Mouse (Mus musculus) heart, adult 9 months (tissue): ENCODE results near the gene Wdr20.
"Not testable (repeated sequence)": the region's sequence is repeated elsewhere in the genome, so short reads cannot be mapped to it uniquely, and the experiment has no call there.

Source experiments
- DNase-seq, 2 experiments: peaks; one replicate each; pipeline ENCODE4 v3.0.0; 2022; ENCODE audit warnings: low spot score in 2 of 2

Wdr20 gene

DNA sequence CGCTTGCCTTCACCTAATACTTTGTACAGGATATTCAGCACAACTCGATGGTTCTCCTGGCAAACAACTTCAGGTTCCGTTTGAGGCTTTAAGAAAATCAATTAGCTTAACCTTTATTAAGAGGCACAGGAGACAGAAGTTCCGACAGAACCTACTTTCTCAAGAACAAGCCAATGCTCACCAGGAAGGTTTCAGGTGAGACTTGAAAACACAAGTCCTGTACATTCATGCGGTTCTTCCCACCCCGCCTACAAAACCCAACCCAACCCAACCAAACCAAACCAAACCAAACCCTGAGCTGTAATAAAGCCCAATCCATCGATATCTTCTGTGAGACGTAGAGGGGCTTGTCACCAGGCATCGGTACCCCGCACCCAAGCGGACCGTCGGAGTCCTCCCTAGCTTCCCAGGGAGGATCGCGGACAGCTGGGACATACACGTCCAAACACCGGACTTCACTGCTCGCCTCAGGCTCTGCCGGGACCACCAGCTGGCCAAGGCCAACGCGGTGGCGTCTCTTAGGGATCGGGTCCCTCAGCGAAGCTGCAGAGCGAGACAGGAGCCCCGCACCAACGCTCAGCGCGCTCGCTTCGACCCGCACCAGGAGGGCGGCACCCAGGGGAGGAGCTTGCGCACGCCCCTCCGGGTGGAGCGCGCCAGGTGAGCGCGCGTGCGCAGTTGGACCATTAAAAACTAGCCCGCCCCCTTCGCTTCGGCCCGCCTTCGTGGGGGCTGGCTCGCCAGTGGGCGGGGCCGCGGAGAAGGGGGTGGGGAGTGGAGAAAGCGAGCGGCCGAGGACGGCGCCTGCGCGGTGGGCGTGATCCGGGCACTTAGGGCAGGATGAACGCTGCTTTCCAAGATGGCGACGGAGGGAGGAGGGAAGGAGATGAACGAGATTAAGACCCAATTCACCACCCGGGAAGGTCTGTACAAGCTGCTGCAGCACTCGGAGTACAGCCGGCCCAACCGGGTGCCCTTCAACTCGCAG lies at the start of gene Wdr20:
TSS of gene Wdr20 (plus strand) at position 775 of the 988 bp plus-strand sequence.
- DNase-seq = peak; percentile 96 to 97

- not testable (repeated sequence) for DNase-seq
Observed at GRCm38 (mm10) chr12:110688921-110689320, 48.8 kb upstream of the Wdr20 start.

DNA sequence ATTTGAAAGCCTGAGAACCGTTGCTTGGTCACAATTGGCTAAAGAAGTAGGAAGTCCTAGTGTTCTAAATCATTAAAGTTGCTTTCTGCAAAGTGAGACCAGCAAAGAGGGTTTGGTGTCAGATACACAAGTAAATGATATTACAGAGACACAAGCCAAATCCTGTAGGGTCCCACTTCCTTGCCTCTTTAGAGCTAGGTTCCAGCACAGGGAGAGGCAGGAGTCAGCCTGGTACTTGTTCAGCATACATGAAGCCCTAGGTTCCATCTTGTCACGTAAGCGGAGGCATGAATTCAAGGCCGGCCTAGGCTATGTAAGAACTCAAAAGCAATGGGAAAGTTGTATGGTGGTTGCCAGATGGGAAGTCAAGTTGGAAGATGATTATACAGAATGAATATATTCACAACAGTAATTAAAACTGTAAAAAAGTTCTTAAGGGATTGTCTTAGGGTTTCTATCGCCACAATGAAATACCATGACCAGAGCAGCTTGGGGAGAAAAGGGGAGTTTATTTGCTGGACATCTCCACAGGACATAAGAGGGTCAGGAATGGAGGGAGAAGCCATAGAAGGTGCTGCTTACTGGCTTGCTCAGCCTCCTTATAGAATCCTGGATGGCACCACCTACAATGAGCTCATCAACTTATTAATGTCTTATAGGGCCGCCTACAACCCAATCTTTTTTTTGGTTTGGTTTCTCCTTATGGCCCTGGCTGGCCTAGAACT lies 47.7 kb upstream of the Wdr20 start:
- DNase-seq = no peak

DNA sequence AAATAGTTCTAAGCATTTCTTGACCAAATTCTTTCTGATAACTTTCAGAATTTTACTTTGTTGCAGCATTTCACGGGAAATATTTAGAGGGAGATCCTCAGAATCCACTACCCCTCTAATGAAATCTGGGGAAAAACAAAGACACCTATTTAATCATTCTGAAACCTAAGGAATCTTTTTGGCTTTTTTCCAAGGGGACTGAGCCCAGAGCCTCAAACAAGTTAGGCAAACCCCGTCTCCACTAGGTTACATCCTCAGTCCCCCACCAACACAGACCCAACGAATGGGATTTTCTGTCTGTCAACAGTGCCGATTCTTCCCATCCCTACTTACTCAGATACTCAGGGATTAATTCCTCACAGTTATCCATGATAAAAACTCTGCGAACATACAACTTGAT lies 44.4 kb upstream of the Wdr20 start:
- DNase-seq = not testable (repeated sequence)

GRCm38 (mm10) chr12:110695676-110696171 lies 42.0 kb upstream of the Wdr20 start:
- DNase-seq = peak; percentile 38 to 49

GRCm38 (mm10) chr12:110696173-110696974 lies 41.4 kb upstream of the Wdr20 start:
- DNase-seq = peak; percentile 96

DNA sequence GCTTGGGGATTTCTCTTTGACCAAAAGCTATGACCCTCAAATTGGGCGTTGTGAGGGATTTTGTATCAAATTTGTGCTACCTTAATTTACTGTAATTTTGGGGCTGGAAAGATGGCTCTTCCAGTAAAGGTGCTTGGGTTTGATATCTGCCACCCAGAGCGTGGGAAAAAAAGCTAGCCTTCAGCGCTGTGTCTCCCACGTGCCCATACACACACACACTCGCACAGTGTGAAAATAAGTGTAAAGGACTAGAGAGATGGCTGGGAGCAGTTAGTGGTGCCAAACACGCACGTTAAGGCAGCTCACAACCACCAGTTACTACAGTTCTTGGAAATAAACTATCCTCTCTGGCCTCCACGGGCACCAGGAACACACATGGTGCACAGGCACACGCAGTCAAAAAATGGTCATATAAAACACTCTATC lies 40.8 kb upstream of the Wdr20 start:
- no peak for DNase-seq

DNA sequence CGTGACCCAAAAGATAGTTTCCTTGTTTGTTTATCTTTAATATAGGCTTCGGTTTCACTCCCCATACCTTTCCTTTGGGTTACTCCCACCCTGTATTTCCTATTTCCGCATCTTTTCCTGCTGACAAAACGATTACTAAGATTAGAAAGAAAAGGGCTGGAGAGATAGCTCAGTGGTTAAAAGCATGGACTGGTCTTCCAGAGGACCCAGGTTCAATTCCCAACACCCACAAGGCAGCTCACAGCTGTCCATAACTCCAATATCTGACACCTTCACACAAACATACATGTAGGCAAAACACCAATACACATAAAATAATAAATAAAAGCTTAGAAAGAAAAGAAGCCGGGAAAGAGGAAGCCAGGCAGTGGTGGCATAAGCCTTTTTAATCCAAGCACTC lies 40.3 kb upstream of the Wdr20 start:
- no peak for DNase-seq

DNA sequence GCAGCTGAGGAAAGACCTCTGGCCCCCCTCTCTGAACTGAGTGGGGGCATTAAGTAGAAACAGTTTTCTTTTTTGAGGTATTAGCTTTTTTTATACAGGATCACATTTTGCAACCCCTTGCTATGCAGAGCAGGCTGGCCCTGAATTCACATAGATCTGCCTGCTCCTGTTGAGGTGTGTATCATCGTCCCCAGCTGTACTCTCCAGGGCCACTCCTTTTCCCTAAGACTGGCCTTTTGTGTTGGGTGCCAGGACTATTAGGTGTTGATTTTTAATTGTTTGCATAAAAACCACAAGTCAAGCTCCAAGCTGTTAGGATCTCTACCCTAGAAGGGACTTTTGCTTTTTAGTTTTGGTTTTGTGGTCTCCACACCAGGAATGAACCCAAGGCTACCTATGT lies 39.7 kb upstream of the Wdr20 start:
- DNase-seq = no peak

DNA sequence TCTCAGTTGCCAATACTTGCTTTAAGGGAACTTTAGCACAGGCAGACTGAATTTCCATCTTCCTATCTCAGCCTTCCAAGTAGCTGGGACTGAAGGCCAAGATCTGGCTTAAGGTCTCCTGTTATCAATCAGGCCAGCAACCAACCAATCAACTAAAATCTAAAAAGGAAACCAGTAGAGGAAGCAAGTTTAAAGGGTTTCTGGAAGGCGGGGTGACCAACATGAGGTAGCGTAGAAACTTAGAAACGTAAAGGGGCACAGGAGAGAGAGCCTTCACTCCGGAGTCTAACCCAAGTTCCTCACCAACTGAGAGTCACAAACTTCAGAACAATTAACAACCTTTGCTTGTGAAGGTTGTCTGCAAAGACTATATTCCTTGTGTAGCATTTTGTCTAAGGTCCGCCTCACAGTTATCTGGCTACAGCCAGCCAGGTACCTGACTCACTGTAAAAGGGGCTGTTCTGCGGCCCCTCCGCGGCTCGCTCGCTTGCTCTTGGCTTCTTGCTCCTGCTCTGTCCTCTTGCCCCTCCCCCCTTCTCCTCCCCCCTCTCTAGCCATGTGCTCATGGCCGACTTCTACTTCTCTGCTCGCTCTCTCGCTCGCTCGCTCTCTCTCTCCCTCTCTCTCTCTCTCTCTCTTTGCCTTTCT lies 39.1 kb upstream of the Wdr20 start:
- no peak for DNase-seq

- DNase-seq = no peak
Observed at GRCm38 (mm10) chr12:110699171-110699547, 38.6 kb upstream of the Wdr20 start.

- no peak for DNase-seq
Observed at GRCm38 (mm10) chr12:110700730-110701129, 37.0 kb upstream of the Wdr20 start.

- DNase-seq = not testable (repeated sequence)
Observed at GRCm38 (mm10) chr12:110701363-110701762, 36.4 kb upstream of the Wdr20 start.

GRCm38 (mm10) chr12:110702556-110702955 lies 35.2 kb upstream of the Wdr20 start, which contains the start of gene Hsp90aa1:
Gene Hsp90aa1 (minus strand): TSS chr12:110702728.
- DNase-seq = no peak

DNA sequence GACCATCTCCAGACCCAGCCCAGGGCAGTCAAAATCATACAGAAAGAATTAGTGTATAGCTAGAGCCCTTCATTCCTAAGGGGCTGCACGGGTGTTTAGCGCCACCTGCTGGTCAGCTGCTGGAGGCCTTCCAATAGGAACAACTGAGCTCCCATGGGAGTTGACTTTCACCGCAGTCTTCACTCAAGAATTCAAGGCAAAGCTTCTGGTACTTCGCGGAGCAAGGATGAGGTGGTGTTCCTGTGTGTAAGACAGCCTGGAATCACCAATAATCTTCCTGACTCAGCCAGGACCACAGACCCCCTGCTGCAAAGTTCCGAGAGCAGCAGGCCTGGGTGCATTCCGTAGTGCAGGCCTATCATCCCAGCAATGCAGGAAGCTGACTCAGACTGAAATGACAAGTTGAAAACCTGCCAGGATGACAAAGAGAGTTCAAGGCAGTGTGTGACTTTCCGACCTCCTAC lies 34.7 kb upstream of the Wdr20 start:
- DNase-seq = peak; percentile 78 to 87

GRCm38 (mm10) chr12:110703682-110704081 lies 34.1 kb upstream of the Wdr20 start:
- DNase-seq = no peak

DNA sequence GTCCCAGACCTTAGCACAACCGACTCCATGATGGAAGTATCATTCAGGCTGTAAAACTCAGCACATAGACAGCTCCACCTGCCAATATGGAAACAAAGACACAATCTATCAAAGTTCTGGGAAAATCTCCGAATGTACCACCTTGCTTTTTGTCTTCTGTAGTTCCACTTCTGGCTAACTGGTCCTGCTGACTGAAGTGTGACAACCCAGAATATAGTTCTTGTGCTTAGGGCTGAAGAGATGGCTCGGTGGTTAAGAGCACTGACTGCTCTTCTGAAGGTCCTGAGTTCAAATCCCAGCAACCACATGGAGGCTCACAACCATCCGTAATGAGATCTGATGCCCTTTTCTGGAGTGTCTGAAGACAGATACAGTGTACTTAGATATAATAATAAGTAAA lies 32.3 kb upstream of the Wdr20 start:
- not testable (repeated sequence) for DNase-seq

DNA sequence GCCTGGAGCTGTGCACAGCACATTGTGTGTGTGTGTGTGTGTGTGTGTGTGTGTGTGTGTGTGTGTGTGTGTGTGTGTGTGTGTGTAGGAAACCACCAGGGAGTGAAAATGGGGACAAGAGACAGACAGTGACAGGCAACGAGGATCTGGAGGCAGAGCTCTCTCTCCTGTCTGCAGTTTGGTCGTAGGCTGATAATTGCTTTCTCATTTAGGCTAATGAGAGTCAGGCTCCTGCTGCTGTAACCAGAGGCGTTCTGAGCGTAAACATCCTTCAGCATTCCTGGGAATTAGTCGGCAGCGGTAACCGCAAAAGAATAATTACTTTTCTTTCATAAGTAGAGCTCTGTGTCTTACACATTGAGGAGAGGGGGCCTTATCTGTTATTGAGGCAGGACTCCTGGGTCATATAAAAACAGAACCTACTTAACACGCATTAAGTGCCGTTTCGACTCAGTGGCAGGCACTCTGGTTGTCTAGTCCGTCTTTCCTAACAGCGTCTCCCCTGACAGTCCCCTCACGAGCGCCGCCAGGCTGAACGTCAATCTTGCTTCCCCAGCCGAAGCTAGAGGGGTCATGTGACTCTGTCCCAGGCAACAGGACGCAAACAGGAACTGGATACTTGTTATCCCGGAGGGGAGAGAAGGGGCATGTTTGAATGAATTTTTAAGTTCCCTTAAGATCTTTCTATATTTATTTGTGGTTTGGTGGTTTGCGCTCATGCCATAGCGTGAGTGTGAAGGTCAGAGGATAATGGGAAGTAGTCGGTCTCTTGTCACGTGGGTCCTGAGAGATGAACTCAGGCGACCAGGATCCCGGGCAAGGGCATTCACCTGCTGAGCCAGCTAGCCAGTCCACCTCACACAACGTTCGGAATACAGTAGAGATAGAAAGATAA lies 31.2 kb upstream of the Wdr20 start:
- peak; percentile 64 to 79 for DNase-seq

DNA sequence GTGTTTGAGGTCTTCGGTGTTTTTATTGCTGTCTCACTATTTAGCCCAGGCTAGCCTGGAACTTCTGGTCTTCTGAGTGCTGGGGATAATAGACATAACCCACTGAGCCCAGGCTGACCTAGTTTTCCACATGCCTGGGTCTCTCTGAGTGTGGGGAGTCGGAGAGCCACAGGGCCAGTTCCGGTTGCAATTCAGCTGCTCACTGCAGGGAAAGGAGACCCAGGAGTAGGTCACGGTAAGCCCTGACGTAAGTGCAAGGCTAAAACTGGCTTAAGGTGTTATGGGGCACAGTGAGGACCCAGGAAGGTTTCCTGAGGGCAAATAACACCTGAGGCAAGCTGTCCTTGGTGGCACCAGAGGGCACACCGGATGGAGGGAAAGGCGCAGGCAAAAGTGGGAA lies 30.3 kb upstream of the Wdr20 start:
- DNase-seq = no peak

- no peak for DNase-seq
Observed at GRCm38 (mm10) chr12:110711270-110711669, 26.5 kb upstream of the Wdr20 start.
